In genomic region chr14:46257311-46257710, GRCm38 (mm10) we compare ENCODE assay signal across 17 mouse cellular contexts.
A peak's percentile ranks its signal among the peaks of the same experiment; 100 is the strongest.
DNase-seq lines count a peak whose midpoint lies in the region; ATAC-seq and TF ChIP-seq lines count a peak whose summit lies in the region.
"Had no signal": no experiment of that assay in that cellular context is flagged by ENCODE, and none has a peak within 500 bp of the region (broad histone marks: within the 10 kb centered on the region; RNA-seq: fewer than 3 reads in every experiment).

No protein-coding gene starts in this region.

- no peaks in the 10 kb centered on the region for H3K4me1 ChIP-seq in embryonic facial prominence, embryonic 14.5 days (ENCODE audit: control insufficient read depth, insufficient read depth, low read length)
- H3K4me1 ChIP-seq in embryonic facial prominence, embryonic 10.5 days: peaks cover 26% of the 10 kb centered on the region
- peaks cover 10% of the 10 kb centered on the region; the same call in 1 of the 2 replicates for H3K4me1 ChIP-seq in lung, embryonic 14.5 days (ENCODE audit: insufficient read depth)
- H3K4me1 ChIP-seq in lung, adult 2 months (ENCODE audit: control insufficient read depth, insufficient read depth, low read length): no peaks in the 10 kb centered on the region; the same call in 1 of the 2 replicates
- H3K4me1 ChIP-seq: embryonic facial prominence, embryonic 12.5 days; megakaryocyte, embryonic 14.5 days had no signal

- no peak overlapping the region for H3K4me3 ChIP-seq in embryonic facial prominence, embryonic 14.5 days (ENCODE audit: low read depth, low read length)
- H3K4me3 ChIP-seq in embryonic facial prominence, embryonic 10.5 days: no peak overlapping the region
- no peak overlapping the region for H3K4me3 ChIP-seq in lung, embryonic 14.5 days (ENCODE audit: low read depth, low read length)
- no peak overlapping the region for H3K4me3 ChIP-seq in lung, adult 2 months (replicated peaks; ENCODE audit: extremely low read depth, low read depth, low read length)
- H3K4me3 ChIP-seq: embryonic facial prominence, embryonic 12.5 days; megakaryocyte, embryonic 14.5 days had no signal

- 54% methylated on average over 4 of the region's 4 CpGs for WGBS in embryonic facial prominence, embryonic 14.5 days
- 76% methylated on average over 4 of the region's 4 CpGs for WGBS in embryonic facial prominence, embryonic 10.5 days
- WGBS in lung, embryonic 14.5 days: 56% methylated on average over 4 of the region's 4 CpGs
- 58% methylated on average over 4 of the region's 4 CpGs for WGBS in lung, adult 2 months

- intact Hi-C loops in heart, postnatal 10 days (cut with DNase I): no loop called here

- H3K9ac ChIP-seq in embryonic facial prominence, embryonic 14.5 days (ENCODE audit: low read depth, low read length): no peak overlapping the region
- H3K9ac ChIP-seq in lung, embryonic 14.5 days: no peak overlapping the region
- H3K9ac ChIP-seq: embryonic facial prominence, embryonic 12.5 days; liver, postnatal 0 days had no signal

- TF ChIP-seq CTCF in lung, embryonic 14.5 days (IDR thresholded peaks at IDR 0.05; ENCODE audit: low read depth): no peak
- no peak for TF ChIP-seq CTCF in lung, adult 2 months (IDR thresholded peaks at IDR 0.05; ENCODE audit: insufficient read depth, low read length)

- no peaks in the 10 kb centered on the region for H3K36me3 ChIP-seq in embryonic facial prominence, embryonic 14.5 days (ENCODE audit: control insufficient read depth, insufficient read depth, low read length)
- H3K36me3 ChIP-seq in embryonic facial prominence, embryonic 10.5 days (replicated peaks): no peaks in the 10 kb centered on the region
- H3K36me3 ChIP-seq in lung, embryonic 14.5 days (ENCODE audit: insufficient read depth): no peaks in the 10 kb centered on the region
- H3K36me3 ChIP-seq: embryonic facial prominence, embryonic 12.5 days had no signal

- peak; percentile 42 for DNase-seq in embryonic facial prominence, embryonic 14.5 days (ENCODE audit: low spot score)
- DNase-seq in embryonic facial prominence, embryonic 10.5 days (ENCODE audit: low spot score): no peak
- peak; percentile 49 to 51 for DNase-seq in heart, postnatal 10 days
- no peak for DNase-seq in heart, adult 8-10 months (ENCODE audit: low spot score)
- DNase-seq in lung, embryonic 14.5 days: peak; percentile 37
- no peak for DNase-seq in lung, adult 2 months
- peak; percentile 68 for DNase-seq in Muller cell, postnatal 12 days (ENCODE audit: inconsistent ontology term)
- DNase-seq: cerebellum, adult 18-20 months; liver; liver, postnatal 0 days; right cerebral cortex, adult 18-20 months; thymus, adult 2 months had no signal

- no peak for ATAC-seq in embryonic facial prominence, embryonic 14.5 days (ENCODE audit: low read depth)
- no peak for ATAC-seq in lung, embryonic 14.5 days (ENCODE audit: insufficient read depth)
- ATAC-seq: forebrain, embryonic 16.5 days; hindbrain, embryonic 16.5 days; intestine, postnatal 0 days; liver, postnatal 0 days had no signal

- no peaks in the 10 kb centered on the region for H3K9me3 ChIP-seq in embryonic facial prominence, embryonic 14.5 days (ENCODE audit: control insufficient read depth, low read length)
- H3K9me3 ChIP-seq in embryonic facial prominence, embryonic 10.5 days: no peaks in the 10 kb centered on the region
- no peaks in the 10 kb centered on the region for H3K9me3 ChIP-seq in lung, embryonic 14.5 days (ENCODE audit: low read depth, low read length)
- H3K9me3 ChIP-seq: embryonic facial prominence, embryonic 12.5 days; megakaryocyte, embryonic 14.5 days had no signal

- H3K4me2 ChIP-seq in embryonic facial prominence, embryonic 14.5 days (ENCODE audit: low read depth, low read length): no peak overlapping the region
- no peak overlapping the region for H3K4me2 ChIP-seq in lung, embryonic 14.5 days
- H3K4me2 ChIP-seq: embryonic facial prominence, embryonic 12.5 days had no signal

- no peak for TF ChIP-seq POLR2A in lung, adult 2 months (IDR thresholded peaks at IDR 0.05; ENCODE audit: borderline replicate concordance, extremely low read depth, low read depth, low read length)

- H3K27ac ChIP-seq in embryonic facial prominence, embryonic 14.5 days (replicated peaks; ENCODE audit: low read depth, low read length): no peak overlapping the region
- H3K27ac ChIP-seq in embryonic facial prominence, embryonic 10.5 days (replicated peaks): no peak overlapping the region
- no peak overlapping the region for H3K27ac ChIP-seq in lung, embryonic 14.5 days (ENCODE audit: low read depth)
- H3K27ac ChIP-seq: embryonic facial prominence, embryonic 12.5 days had no signal

- H3K27me3 ChIP-seq in embryonic facial prominence, embryonic 14.5 days (replicated peaks; ENCODE audit: control insufficient read depth, insufficient read depth, low read length): no peaks in the 10 kb centered on the region
- no peaks in the 10 kb centered on the region for H3K27me3 ChIP-seq in embryonic facial prominence, embryonic 10.5 days (replicated peaks; ENCODE audit: low read depth, poor library complexity, severe bottlenecking)
- no peaks in the 10 kb centered on the region for H3K27me3 ChIP-seq in lung, embryonic 14.5 days (ENCODE audit: insufficient read depth, low read length)
- H3K27me3 ChIP-seq: embryonic facial prominence, embryonic 12.5 days; megakaryocyte, embryonic 14.5 days had no signal

Comparison
In these comparisons a context has a peak if more than half of its experiments do, and no peak if none do; other contexts are left out.
1. DNase-seq: peak in embryonic facial prominence, embryonic 14.5 days (single experiment), heart, postnatal 10 days (2 of 2), lung, embryonic 14.5 days (single experiment) and Muller cell, postnatal 12 days (single experiment); none in embryonic facial prominence, embryonic 10.5 days (single experiment), heart, adult 8-10 months (single experiment) and lung, adult 2 months (single experiment).